Mouse (Mus musculus): ENCODE measurements around the gene Ssbp2.

DNA sequence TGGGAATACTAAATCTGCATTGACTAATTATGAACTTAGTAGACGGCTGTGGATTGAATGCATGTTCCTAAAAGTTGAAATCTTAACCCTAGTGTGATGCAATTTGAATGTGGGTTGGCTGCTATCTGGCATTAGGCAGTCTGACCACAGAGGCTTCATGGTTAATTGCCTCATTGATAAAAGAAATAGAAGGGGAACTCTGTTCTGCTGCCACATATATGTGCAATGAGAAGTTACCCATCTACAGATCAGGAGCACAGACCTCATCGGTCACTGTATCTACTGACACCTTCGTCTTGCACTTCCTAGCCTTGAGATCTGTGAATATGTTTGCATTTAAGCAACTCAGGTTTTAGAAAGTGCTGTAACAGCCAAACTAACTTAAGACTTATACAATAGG, 151.8 kb downstream of the Ssbp2 start:
- no peak for TF ChIP-seq CTCF (IDR thresholded peaks at IDR 0.05; ENCODE audit: insufficient read depth, low read length)
- TF ChIP-seq POLR2A (IDR thresholded peaks at IDR 0.05; ENCODE audit: borderline replicate concordance, extremely low read depth, low read depth, low read length), result no peak
